Mouse (Mus musculus) heart, embryonic 11.5 days (tissue): Measurements from ENCODE around the gene 4430402I18Rik. TPM values are rescaled to one million over a fixed set of nuclear protein-coding genes. Genes with fewer than 3 reads are reported as not detected.

ENCODE experiments used
- ATAC-seq: fragments of 200-750 bp; cut with Nextera tagmentation; replicated peaks from 2 replicates; pipeline ENCODE4 v1.8.0; 2017; ENCODE audit warnings: moderate library complexity; ENCODE audit not compliant: insufficient number of reproducible peaks, low FRiP score, low TSS enrichment
- H3K27ac ChIP-seq: fragments of 300-500 bp; sonication (generic); 2 replicates; pipeline ENCODE4 v1.5.1; 2014; ENCODE audit warnings: mild to moderate bottlenecking, low read depth, low read length
- H3K27me3 ChIP-seq: fragments of 300-500 bp; sonication (generic); 2 replicates; pipeline ENCODE4 v1.6.1; 2014; ENCODE audit warnings: mild to moderate bottlenecking, low read length, mixed read lengths; ENCODE audit not compliant: control insufficient read depth, insufficient read depth
- H3K36me3 ChIP-seq: fragments of 300-500 bp; sonication (generic); 2 replicates; pipeline ENCODE4 v1.6.1; 2014; ENCODE audit warnings: mild to moderate bottlenecking, low read length, moderate library complexity, mixed read lengths; ENCODE audit not compliant: control insufficient read depth, insufficient read depth
- H3K4me1 ChIP-seq: fragments of 300-500 bp; sonication (generic); 2 replicates; pipeline ENCODE4 v1.6.1; 2014; ENCODE audit warnings: low read length; ENCODE audit not compliant: control insufficient read depth, insufficient read depth
- H3K4me2 ChIP-seq: fragments of 300-500 bp; sonication (generic); 2 replicates; pipeline ENCODE4 v1.6.1; 2014; ENCODE audit warnings: mild to moderate bottlenecking, moderate library complexity
- H3K4me3 ChIP-seq: fragments of 300-500 bp; sonication (generic); 2 replicates; pipeline ENCODE4 v1.5.1; 2014; ENCODE audit warnings: low read depth, low read length
- H3K9ac ChIP-seq: fragments of 300-500 bp; sonication (generic); 2 replicates; pipeline ENCODE4 v1.6.1; 2014; ENCODE audit warnings: mild to moderate bottlenecking, low read depth, low read length, moderate library complexity
- H3K9me3 ChIP-seq: fragments of 300-500 bp; sonication (generic); replicated peaks from 2 replicates; pipeline ENCODE4 v1.6.1; 2016; ENCODE audit warnings: low read length; ENCODE audit not compliant: control insufficient read depth
- WGBS: fragments of 180-500 bp; shearing (Covaris S2); extraction: QIAGEN DNeasy Blood & Tissue Kit; methylation state at CpG from one replicate; pipeline ENCODE4 v1.1.7; 2014; ENCODE audit not compliant: insufficient replicate concordance; 5-methylcytosine and 5-hydroxymethylcytosine counted together
- polyA plus RNA-seq: library from polyadenylated mRNA; unstranded; fragments of >200 nt; fragmentation: Nextera tagmentation; extraction: Ambion mirVana; gene quantifications from 2 replicates; pipeline ENCODE4 v1.2.1, GENCODE M21; 2014

The 4430402I18Rik gene
- polyA plus RNA-seq, 1 experiment from 2014 or later: 5.1 TPM

DNA sequence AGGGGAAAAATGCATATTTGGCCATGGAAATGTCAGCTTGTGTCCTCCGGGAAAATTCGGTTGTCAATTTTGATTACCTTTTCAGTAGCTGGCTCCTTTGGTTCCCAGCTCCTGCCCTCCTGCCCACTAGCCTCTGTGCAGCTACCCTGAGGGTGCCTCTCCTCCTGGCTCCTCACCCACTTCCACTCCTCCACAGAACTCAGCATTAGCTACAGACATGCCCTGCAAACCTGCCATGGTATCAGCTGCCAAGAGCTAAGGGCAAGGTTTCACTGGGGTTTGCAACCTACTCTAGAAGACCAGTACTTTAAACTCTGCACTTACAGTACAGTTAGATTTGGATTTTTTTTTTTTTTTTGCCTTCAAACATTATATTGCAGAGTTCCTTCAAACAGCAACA lies 88.1 kb downstream of the 4430402I18Rik start:
- H3K27me3 ChIP-seq: no peaks in the 10 kb centered on the region
- H3K36me3 ChIP-seq: no peaks in the 10 kb centered on the region
- no peak overlapping the region for H3K9ac ChIP-seq
- H3K4me1 ChIP-seq: no peaks in the 10 kb centered on the region
- WGBS: 93% methylated on average over 2 of the region's 2 CpGs
- H3K4me3 ChIP-seq: no peak overlapping the region
- ATAC-seq: no peak
- no peak overlapping the region for H3K27ac ChIP-seq
- no peak overlapping the region for H3K4me2 ChIP-seq
- H3K9me3 ChIP-seq: no peaks in the 10 kb centered on the region

DNA sequence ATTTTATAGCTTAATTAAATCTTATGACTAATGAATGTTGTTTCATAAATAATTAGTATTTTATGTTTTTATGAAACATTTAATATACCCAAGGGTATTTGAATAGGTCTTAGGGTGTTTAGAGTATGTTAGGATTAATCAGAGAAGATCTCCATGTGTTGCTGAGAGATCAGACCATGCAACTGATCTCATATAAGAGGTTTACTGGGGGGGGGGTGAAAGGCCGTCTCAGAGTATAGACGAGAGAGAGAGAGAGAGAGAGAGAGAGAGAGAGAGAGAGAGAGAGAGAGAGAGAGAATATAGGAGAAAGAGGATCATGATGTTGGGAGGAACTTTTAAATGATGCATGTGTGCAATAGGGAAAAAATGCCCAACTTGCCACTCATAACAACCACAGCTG lies 97.2 kb downstream of the 4430402I18Rik start:
- Histone ChIP-seq H3K36me3 (no peaks in the 10 kb centered on the region), H3K4me3 (no peak overlapping the region), H3K4me1 (no peaks in the 10 kb centered on the region), H3K9me3 (no peaks in the 10 kb centered on the region), H3K27ac (no peak overlapping the region), H3K9ac (no peak overlapping the region), H3K27me3 (no peaks in the 10 kb centered on the region), H3K4me2 (no peak overlapping the region)
- WGBS: 79% methylated on average over 2 of the region's 2 CpGs
- ATAC-seq: no peak

DNA sequence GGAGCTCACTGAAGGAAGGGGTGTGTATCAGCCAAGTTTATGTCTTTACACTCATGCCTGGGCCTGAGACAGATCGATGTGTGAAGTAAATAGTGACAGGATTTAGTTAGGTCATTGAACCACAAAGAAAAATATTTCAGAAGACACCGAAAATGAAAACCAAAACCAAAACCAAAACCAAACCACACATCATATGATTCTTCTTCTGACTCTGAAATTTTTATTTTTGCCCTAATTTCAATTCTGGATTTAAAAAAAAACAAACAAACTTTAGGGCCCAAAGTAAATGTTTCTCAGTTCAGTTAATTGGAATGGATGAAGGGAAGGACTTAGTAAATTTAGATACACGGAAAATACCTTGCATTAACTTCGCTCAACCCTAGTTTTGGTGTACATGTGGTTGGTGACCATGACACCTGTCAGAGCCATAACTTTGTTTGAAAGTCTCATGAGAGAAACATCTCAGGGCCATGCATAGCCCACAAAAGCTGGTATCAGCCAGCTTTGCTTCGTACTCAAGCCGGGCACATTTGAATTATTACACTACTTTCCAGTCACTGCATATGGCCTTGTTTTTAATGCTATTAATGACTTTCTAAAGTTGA lies 98.2 kb downstream of the 4430402I18Rik start:
- H3K9me3 ChIP-seq: no peaks in the 10 kb centered on the region
- H3K27ac ChIP-seq: no peak overlapping the region
- no peaks in the 10 kb centered on the region for H3K36me3 ChIP-seq
- no peak overlapping the region for H3K9ac ChIP-seq
- H3K4me1 ChIP-seq: no peaks in the 10 kb centered on the region
- 83% methylated on average over 6 of the region's 6 CpGs for WGBS
- no peaks in the 10 kb centered on the region for H3K27me3 ChIP-seq
- no peak overlapping the region for H3K4me2 ChIP-seq
- no peak for ATAC-seq
- no peak overlapping the region for H3K4me3 ChIP-seq

DNA sequence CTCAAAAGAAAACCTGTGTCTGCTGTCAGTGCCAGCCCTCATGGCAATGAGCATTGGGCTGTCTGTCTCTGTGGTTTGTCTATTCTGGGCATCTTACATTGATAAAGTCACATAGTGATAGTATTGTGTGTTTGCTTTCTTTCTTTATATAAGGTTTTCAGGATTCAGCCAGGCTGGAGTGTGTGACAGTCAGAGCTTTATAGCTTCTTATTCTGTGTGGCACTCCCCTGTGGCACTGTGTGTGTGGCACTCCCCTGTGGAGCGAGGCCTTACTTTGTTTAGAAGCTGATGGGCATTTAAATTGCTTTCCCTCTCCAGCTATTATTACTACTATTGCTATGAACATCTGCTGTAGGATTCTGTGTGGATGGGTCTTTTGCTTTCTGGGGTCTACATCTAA lies 102.1 kb downstream of the 4430402I18Rik start:
- no peak overlapping the region for H3K4me2 ChIP-seq
- H3K27ac ChIP-seq: no peak overlapping the region
- ATAC-seq: no peak
- no peak overlapping the region for H3K9ac ChIP-seq
- H3K27me3 ChIP-seq: no peaks in the 10 kb centered on the region
- 72% methylated on average over 1 of the region's 1 CpGs for WGBS
- no peak overlapping the region for H3K4me3 ChIP-seq
- no peaks in the 10 kb centered on the region for H3K9me3 ChIP-seq
- no peaks in the 10 kb centered on the region for H3K36me3 ChIP-seq
- H3K4me1 ChIP-seq: no peaks in the 10 kb centered on the region

DNA sequence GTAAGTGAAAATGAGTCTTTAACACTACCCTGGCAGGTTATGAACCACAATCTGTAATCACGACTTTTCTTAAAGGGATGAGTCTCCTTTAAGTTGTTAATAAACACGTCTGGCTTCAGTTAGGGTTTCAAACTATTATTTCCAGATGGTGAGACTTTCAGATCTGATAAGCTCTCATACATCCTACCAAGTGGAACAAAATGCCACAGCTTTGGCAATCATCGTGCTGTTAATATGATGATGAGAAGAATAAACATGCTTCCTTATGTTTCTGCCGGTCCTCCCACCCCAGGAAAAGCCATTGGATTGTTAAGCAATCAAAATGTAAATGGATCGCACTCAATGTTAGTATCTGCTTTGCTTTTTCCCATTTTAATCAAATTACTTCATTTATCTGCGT lies 102.6 kb downstream of the 4430402I18Rik start:
- Histone ChIP-seq H3K9ac (no peak overlapping the region), H3K36me3 (no peaks in the 10 kb centered on the region), H3K4me2 (no peak overlapping the region), H3K27ac (no peak overlapping the region), H3K27me3 (no peaks in the 10 kb centered on the region), H3K9me3 (no peaks in the 10 kb centered on the region), H3K4me3 (no peak overlapping the region), H3K4me1 (no peaks in the 10 kb centered on the region)
- 76% methylated on average over 6 of the region's 6 CpGs for WGBS
- no peak for ATAC-seq

DNA sequence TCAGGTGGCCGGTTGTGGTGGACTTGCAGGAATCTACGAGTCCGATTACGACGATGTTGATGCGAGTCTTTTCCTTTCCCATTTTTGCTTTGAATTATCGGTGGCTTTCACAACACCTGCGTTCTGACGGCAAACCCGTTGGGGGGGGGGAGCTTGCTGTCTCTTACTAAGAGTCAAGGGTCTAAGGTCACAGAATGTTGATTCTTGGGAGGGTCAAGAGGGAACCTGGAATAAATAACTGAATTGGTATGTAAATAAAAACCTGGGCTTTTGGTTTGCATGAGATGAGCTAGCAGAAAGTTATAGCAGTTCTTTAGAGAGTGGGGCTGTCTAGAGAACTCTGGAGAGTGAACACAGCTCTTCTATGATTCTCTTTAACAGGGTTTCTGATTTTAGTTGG lies 104.0 kb downstream of the 4430402I18Rik start:
- H3K4me1 ChIP-seq: no peaks in the 10 kb centered on the region
- H3K9ac ChIP-seq: no peak overlapping the region
- no peak overlapping the region for H3K27ac ChIP-seq
- no peaks in the 10 kb centered on the region for H3K27me3 ChIP-seq
- H3K4me3 ChIP-seq: no peak overlapping the region
- H3K36me3 ChIP-seq: no peaks in the 10 kb centered on the region
- no peak for ATAC-seq
- H3K4me2 ChIP-seq: no peak overlapping the region
- H3K9me3 ChIP-seq: no peaks in the 10 kb centered on the region
- WGBS: 91% methylated on average over 10 of the region's 10 CpGs

DNA sequence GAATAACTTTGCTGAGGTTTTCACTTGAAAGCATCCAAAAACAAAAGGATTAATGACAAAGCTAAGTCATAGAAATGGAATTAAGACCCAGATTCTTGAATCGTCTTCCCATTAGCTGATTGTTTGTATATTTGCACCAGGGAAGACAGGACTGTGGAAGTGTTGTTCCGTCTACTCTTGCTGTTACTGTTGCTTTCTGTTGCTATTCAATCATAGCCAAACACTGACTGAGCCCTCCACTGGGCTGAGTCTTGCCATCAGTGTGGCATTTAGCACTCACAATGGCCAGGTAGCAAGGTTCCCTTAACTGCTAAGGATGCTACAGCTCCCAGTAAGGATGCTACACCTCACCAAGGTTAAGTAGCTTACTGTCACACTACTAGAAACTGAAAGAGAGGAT lies 107.4 kb downstream of the 4430402I18Rik start:
- Histone ChIP-seq H3K9me3 (no peaks in the 10 kb centered on the region), H3K36me3 (no peaks in the 10 kb centered on the region), H3K4me1 (no peaks in the 10 kb centered on the region), H3K27me3 (no peaks in the 10 kb centered on the region), H3K4me3 (no peak overlapping the region), H3K27ac (no peak overlapping the region), H3K4me2 (no peak overlapping the region), H3K9ac (no peak overlapping the region)
- WGBS: 76% methylated on average over 2 of the region's 2 CpGs
- no peak for ATAC-seq

DNA sequence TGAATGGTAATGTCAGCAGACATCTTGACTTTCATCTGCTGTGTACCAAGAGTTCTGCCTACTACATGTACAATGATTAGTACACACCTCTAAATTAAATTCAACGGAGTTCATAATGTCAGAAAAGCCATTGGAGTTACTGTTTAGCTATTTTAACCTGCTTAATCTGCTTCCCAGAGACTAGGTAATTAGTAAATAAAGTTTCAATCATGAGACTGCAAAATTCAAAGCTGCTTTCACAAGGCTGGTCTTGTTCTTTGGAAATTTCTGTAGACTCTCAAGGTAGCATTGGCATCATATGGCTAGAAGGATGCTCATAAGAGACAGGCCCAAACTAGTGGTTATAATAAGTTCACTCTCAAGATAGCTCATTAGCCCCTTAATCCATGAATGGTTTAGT lies 112.8 kb downstream of the 4430402I18Rik start:
- Histone ChIP-seq H3K9me3 (no peaks in the 10 kb centered on the region), H3K4me2 (no peak overlapping the region), H3K4me1 (no peaks in the 10 kb centered on the region), H3K9ac (no peak overlapping the region), H3K27ac (no peak overlapping the region), H3K4me3 (no peak overlapping the region), H3K36me3 (no peaks in the 10 kb centered on the region), H3K27me3 (no peaks in the 10 kb centered on the region)
- no peak for ATAC-seq
- WGBS: 66% methylated on average over 1 of the region's 1 CpGs

DNA sequence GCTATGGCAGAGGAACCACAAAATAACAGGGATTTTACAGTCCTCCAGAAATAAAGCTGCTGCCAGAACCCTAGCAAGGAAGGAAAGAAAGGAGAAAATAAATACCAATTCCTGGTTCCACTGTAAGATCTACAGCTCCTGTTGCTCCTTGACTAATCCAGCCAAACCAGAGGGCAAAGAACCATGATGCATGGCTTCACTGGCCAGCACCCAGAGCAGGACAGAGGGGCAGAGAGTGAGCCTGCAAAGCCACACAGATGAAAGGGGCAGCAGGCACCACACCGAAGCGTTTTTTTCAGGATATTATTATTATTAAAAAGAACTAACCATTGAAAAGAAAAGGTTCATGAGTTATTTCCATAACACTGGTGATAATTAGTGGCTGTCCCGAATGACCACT lies 115.6 kb downstream of the 4430402I18Rik start:
- Histone ChIP-seq H3K4me3 (no peak overlapping the region), H3K4me1 (no peaks in the 10 kb centered on the region), H3K27me3 (no peaks in the 10 kb centered on the region), H3K4me2 (no peak overlapping the region), H3K9me3 (no peaks in the 10 kb centered on the region), H3K27ac (no peak overlapping the region), H3K9ac (no peak overlapping the region), H3K36me3 (no peaks in the 10 kb centered on the region)
- 87% methylated on average over 3 of the region's 3 CpGs for WGBS
- no peak for ATAC-seq
